Mouse (Mus musculus): ENCODE measurements at regions not wholly inside any gene's neighbourhood (a gene's known extent, or its start where the extent isn't known, plus 50 kb on each side); places are given as distances from the start of the nearest gene placed in this dataset.

GRCm38 (mm10) chr17:29437535-29438324, 52.8 kb upstream of the Pim1 start:
- TF ChIP-seq CTCF (IDR thresholded peaks at IDR 0.05; ENCODE audit: borderline replicate concordance, insufficient read depth, low read length): no peak
- no peak for TF ChIP-seq POLR2A (IDR thresholded peaks at IDR 0.05; ENCODE audit: low read depth, low read length)

Measured in embryonic fibroblast, embryonic 13.5 days (primary cell).